Mouse (Mus musculus) kidney, adult 2 months (tissue): Measurements from ENCODE around the gene Tenm4.

Experiments used
- CTCF ChIP-seq: fragments of 200-500 bp; conservative IDR thresholded peaks from 2 replicates; pipeline ENCODE4 v1.5.1; 2011; ENCODE audit warnings: low read depth, mild to moderate bottlenecking, control low read depth, low read length, moderate library complexity, mixed read lengths; ENCODE audit not compliant: insufficient read depth, insufficient read length
- POLR2A ChIP-seq: fragments of 200-500 bp; IDR thresholded peaks from one replicate; pipeline ENCODE4 v1.6.1; 2011; ENCODE audit warnings: low read depth, low read length, control low read depth

DNA sequence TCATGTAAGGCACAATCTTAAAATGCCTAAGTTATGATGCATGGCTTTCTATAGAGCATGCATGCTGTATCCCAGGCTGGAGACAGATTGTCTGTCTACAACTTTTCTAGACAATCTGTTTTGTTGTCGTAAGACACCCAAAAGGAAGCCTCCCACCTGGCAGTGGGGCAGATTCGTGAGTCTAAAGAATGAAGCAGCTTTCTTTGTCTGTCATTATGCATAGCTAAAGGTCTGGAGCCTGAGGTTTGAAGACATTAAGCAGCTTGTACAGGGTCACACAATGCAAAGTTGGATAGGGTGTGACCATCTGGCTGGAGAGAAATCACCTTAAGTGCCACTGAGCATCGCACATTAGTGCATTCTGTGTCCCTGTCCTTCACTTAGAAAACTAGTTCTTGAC lies 648.5 kb downstream of the Tenm4 start:
- TF ChIP-seq POLR2A: no peak
- no peak for TF ChIP-seq CTCF
